Mouse (Mus musculus) ES-CJ7 (cell line): ENCODE measurements around the gene Vwce.

Experiments used
- DNase-seq: peaks from one replicate; pipeline ENCODE4 v3.0.0; 2011; ENCODE audit warnings: low read depth, low spot score

The Vwce gene

DNA sequence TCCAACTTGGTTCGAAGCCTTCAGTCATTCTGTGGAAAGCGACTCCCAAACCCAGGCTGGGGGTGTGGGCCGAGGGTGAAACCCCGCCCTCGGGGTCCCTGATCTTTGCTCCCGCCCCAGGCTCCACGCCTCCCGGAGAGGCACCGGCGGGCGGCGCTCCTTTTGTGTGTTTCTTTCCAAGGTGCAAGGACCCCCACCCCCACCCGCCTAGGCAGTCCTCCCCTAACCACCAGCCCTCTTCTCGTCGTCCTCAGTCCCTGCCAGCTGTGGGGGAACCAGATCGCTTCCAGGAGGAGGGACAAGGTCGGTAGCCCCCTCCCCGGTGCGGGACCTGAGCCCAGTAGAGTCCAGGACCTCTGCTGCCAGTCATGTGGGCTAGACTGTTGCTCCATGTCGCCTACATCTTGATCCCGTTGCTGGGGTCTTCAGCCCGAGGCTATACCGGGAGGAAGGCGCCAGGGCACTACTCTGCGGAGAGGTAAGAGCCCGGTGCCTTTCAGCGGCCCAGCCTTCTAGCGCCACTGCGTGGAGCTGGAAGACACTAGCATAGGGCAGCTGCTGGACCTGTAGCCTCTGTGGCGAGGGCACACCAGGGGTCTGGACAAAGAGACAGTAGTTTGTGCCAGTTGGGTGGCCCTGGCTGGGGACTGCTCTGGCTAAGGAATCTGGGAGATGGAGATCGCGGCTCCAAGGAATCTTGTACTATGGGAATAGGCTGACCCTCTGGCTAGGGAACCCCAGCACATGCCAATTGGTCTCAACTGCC lies at the start of gene Vwce:
Vwce (plus strand) TSS at position 108 of the 766 bp plus-strand sequence.
- peak; percentile 16 for DNase-seq

DNA sequence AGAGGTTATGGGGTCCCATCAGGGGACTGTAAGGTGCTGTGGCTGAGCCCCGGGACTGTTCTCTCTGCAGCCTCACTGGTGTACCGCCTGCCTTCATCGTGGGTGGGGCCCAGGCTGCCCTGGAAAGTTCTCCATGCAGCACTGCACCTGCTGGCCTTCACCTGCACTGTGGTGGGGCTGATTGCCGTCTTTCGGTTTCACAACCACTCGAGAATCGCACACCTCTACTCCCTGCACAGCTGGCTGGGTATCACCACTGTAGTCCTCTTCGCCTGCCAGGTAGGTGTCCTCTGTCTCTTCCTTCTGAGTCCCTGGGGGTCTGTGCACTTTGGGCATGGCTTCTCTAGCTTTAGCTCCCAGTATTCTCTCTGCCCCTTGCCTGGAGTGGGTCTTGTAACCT lies 48.9 kb upstream of the Vwce start:
- no peak for DNase-seq

DNA sequence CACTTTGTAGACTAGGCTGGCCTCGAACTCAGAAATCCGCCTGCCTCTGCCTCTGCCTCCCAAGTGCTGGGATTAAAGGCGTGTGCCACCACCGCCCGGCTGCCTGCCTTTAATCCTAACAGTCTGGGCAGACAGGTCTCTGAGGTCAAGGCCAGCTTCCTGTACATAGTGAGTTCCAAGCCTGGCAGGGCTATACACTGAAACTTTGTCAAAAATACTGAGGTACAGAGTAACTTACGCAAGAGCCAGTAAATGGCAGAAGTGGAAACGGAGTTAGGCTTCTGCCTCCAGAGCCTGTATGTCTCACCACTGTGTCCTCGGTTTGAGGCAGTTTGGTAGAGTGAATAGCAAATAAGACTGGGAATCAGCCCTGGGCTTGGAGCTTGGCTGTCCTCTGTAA lies 46.8 kb upstream of the Vwce start:
- DNase-seq: no peak

DNA sequence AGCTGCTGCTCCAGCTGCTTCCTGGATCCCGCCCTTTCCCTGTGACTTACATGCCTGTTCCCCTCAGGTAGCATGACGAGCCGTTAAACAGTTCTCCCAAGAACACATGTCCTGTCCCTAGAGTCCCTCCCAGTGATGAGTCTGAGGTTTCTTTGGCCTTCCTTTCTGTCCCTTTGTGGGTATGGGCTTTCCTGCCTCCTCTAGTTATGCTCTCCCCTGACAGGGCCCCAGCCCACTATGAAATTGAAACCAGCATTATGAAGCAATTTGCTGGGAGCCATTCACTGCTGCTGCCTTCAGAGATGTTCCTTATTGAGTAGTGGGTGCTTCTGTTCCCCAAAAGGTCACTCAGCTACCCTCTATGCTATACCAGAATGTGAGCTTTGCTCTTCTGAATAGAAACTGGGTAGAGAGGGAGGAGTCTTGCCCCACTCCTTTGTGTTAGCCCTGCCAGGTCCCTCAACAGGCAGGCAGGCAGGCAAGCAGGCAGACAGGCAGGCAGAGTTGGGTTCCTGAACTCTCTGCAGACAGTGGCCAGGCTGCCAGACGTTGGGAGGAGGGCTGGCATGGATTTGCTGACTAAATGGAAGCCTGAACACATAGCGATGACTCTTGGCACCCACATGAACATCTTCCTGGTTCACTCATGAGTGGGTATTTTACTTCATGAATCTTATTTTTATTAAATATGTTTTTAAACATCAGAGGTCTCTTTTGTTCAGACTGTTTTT lies 44.7 kb upstream of the Vwce start:
- no peak for DNase-seq

DNA sequence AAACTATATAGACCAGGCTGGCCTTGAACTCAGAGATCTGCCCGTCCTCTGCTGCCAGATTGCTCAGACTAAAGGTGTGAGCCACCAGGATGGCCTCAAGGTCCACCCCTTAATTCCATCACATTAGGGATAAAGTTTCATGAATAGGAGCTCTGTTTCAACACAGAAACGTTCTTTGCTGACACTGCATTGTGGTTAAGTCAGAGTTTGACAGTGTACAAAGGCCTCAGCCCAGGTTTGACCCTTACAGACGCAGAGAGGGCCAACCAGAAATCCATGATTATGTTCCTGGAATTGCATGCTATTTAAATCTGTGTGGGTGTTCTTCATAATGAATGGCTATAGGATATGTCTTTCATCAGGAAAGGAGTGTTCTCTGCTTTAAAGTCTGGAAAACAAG lies 43.7 kb upstream of the Vwce start:
- no peak for DNase-seq

DNA sequence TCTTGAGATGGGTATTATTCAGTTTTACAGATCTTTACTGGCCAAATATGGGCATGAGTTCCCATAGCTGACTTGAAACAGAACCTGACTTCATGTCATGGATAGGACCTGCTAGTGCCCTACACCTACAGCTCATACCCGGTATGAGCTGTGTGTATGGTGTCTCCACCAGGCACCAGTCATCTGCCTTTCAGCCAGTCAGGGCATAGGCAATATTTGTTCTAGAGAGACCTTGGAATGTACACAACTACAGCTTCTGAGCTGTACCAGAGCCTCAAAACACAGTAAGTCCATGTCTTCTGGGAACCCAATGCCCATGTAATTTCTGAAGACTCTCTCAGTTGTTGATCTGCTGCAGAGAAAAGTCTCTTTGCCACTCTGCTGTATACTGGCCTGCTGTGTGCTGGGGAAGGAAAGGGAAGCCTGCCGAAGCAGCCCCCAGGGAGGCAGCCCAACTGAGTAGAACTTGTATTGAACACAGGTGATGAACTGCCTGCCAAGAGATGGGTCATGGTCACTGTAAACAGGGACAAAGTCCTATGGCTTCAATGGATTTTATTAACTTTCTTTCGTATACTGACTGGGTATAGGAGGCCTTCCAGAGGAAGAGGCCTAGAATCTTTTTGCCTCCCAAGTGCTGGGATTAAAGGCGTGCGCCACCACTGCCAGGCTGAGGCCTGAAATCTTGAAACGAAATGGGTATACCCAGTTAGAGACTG lies 42.2 kb upstream of the Vwce start:
- DNase-seq: no peak

DNA sequence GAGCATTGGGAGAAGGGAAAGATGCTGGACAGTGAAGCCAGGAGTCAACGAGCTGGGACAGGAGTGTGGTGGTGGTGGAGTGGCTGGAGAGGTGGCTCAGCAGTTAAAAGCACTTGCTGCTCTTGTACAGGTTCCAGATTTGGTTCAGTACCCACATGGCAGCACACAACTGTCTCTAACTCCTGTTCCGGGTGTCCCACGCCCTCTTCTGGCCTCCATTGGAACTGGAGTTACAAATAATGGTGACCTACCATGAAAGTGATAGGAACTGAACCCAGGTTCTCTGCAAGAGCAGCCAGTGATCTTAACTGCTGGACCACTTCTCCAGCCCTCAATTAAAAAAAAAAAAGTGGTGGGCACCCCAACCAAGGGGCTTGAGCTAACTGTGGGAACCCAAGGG lies 35.8 kb upstream of the Vwce start:
- DNase-seq: peak; percentile 63

DNA sequence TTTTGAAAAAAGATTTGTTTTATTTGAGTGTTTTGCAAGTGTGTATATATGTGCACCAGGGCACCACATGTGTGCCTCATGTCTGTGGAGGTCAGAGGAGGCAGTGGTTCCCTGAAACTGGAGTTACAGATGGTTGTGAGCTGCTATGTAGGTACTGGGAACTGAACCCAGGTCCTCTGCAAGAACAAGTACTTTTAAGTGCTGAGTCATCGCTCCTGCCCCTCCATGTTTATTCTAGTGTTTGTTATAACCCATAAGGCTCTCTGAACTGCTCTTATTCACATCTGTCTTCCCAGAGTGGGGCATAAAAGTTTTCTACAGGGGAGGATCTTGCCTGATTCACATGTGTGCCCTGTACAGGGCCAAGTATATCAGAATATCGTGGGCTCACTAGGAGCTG lies 34.4 kb upstream of the Vwce start:
- no peak for DNase-seq

DNA sequence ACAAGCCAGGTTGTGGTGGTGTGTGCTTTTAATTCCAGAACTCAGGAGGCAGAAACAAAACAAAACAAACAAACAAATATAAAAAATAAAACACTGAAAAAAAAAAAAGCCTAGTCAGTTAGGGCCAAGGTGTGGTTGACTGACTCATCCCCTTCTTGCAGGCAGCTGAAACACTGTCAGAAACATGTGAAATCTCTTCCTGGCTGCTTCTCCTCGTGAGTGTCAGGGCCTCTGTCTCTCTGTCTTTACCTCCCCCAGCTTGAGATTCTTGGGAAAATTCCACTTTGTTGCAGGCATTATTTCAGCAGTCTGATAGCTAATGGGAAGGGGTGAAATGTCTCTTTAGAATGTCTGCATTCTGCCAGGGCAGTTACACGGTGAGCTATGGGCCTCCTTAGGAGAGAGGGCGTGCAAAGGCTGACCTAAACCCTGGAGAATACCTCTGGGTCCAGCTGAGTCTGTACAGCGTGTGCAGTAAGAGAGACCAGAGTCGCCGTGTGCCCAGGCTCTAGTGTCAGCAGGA lies 31.7 kb upstream of the Vwce start:
- no peak for DNase-seq

DNA sequence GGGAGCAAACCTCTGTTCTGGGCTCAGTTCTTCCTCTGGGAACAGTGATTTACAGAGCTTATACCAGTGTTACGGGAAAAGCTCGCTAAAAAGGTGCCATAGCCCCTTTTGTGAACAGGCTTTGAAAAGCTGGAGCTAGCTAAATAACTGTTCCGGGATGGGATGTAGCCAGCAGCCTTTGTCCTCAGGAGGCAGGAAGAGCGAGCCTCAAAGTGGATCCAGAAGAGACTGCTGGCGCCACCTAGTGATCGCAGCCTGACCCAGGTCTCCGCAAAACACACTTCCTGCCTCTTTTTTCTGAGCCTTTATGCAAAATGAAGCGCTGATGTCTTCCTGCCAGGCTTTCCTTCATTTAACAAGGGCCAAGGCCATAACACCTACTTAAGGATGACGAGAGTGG lies 31.2 kb upstream of the Vwce start:
- DNase-seq: peak; percentile 89

DNA sequence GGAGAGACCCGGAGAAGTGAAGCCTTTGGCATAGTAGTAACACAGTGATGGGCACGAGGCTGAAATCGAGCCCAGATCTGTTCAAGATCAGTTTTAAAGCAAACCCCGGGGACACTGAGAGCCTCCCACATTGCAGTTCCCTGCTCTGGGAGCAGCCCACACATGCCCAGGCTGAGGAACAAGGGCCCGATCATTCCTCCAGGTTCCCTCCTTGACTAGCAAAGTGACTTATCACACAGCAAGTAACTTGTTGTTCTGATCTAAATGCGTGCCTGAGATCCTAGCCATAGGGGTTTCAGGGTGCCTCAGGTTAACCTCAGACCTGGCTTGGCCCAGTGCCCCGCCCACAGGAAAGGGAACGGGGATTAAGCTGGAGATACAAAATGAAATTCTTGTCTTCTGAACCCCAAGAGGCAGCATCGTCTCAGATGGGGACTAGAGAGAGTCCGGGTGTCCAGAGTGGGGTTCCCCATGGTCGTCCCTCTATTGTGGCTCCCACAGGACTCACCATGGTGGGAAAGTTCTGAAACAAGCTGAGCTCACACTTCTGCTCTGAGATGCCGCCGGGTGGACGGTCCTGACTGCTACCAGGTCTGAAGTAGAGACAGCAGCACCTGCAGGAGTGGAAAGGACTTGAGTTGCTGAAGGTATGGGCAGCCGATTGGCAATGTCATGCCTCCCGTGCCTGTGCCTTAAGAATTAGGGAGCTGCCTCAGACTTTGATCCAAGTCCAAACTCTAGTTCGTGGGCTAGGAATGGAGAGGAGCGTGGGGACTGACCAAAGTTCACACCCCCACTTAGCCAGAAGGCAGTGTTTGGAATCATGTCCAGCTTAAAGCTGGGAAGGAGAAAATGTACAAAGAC lies 30.1 kb upstream of the Vwce start:
- no peak for DNase-seq

DNA sequence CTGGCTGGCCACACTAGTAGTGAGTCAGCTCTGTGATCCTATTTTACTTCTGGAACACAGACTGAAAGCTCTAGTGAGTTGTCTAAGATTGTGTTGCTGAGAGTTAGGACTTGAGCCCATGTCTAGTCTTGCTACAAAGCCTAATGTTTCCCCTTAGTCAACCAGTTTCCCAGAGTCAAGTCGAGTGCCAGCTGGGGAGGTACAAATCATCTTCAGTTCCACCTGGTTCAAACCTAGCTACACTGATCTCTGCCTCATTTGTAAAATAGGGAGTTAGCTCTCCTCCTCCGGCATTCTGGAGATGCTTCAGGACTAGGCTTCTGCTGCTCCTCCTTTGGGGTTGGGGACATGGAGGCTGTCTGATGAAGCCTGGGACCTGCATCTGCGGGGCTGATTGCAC lies 29.5 kb upstream of the Vwce start:
- DNase-seq: no peak

DNA sequence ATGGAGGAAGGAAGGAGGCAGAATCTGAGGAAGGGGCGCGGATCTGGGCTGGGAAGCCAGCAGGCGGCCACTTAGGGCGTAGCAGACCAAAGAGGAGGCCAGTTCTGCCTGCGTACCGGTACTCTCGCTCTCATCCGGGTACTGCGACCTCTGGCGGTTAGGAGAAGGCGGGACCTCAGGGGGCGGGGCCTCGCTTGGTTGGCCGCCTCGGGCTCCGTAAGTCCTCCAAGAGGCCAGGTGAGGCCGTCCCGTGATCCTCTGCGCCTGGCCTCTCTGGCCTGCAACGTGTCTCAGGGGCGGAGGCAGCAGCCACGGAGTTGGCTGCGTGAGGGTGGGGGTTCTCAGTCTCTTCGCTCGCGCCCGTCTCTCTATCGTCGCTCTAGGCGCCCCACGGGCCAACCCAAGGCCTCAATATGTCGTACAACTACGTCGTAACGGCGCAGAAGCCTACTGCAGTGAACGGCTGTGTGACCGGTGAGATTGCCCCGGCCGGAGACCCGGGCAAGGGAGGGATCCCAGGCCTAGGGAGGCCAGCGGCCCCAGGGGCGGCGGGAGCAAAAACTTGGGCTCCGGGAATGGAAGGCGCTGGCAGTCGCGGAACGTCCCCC lies 28.6 kb upstream of the Vwce start, which contains the start of the genes Ddb1 and Tkfc:
Ddb1 (plus strand) TSS at position 35 of the 608 bp plus-strand sequence.
Tkfc (minus strand) TSS at position 362 of the 608 bp plus-strand sequence.
- peak; percentile 98 for DNase-seq

DNA sequence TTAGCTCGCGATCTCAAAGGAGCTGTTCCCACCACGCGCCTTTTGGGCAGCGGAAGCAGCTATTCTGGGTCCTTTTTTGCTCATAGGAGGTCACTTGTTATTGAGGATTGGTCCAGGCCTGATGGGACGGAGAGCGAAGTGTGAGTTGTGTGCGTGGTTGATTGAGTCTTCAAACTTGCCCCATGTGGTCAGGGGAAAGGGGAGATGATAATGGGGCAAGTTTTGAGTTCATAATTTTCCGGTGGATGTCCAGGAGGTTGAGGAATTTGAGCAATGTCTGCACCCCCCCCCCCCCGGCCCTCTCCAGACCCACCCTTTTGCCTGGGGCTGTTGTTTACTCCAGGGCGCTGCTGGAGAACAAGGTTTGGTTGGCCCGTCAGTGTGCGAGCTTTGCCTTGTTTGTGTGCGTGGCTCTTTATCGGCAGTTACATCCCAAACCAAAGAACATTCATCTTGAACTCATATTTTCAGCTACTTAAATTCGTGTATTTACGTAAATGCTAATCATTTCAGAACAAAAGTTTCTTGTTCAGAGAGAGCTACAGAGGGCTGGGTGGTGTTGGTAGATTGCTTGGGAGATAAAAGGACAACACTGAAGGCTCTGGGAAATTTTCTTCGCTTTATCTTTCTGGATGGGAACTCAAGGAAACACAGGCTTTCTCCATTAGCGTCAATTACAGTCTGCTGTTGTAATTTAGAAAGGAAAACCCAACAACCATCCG lies 28.0 kb upstream of the Vwce start:
- peak; percentile 58 for DNase-seq

DNA sequence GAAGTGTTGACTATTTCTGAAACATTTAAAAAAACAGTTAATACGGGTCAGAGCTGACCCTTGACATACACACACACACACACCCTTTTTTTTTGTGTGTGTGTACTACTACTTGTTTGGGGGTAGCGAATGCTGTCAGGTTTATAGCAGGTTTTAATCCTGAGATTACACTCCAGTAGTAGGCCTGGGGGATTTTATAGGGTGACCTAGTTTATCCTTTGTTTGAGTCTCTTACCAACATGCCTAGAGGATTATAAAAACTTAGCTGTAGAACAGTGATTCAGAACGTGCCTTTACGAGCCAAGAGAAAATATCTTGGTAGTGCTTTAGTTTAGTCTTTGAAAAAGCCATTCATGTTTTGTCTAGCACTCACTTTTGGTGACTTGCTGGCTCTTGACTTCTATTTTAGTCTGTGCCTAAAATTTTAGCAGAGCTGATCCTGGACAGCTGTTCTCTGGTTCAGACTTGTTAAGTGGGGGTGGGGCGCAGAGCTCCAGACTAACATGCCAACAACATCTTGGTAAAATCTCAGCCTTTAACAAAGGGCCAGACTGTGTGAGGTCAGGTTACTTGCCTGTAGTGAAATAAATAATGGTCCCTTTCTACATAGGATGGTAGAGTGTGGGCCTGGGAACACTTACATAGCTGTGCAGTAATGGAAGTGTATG lies 25.3 kb upstream of the Vwce start:
- DNase-seq: no peak

DNA sequence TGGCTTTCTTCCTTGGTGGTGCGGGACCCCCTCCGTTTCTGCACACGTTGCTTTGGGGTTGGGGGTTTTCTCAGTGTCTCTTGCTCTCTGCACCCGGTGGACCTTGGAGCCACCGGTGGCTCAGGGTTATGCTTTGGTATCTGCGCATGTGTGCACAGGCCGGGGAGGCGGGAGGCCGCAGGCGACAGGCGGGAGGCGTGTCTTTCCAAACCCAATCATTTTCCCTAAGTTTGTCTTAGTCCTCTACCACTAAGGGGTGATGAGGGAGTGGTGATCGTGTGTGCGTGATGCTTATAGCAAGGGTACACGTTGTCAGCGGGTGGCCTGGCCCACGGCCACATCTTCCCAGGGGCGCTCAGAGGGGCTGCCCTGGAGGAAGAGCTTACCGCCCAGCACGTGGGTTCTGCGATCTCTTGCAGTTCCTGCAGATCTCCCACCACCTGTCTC lies 882 bp downstream of the Vwce start:
- DNase-seq: peak; percentile 46

DNA sequence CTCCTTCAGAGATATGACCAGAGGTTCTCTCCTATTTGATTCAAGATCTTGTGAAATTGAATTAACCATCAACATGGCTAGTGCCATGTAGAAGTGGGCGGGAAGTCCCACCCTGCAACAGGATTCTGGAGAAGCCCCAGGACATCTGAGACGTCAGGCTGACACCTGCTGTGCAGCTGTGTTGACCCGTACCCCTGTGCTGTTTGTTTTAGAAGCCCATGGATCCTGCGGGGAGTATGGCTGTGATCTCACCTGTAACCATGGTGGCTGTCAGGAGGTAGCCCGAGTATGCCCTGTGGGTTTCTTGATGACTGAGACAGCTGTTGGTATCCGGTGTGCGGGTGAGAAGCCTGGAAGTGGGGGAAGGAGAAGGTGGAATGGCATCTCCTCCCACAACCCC lies 3.8 kb downstream of the Vwce start:
- DNase-seq: no peak

DNA sequence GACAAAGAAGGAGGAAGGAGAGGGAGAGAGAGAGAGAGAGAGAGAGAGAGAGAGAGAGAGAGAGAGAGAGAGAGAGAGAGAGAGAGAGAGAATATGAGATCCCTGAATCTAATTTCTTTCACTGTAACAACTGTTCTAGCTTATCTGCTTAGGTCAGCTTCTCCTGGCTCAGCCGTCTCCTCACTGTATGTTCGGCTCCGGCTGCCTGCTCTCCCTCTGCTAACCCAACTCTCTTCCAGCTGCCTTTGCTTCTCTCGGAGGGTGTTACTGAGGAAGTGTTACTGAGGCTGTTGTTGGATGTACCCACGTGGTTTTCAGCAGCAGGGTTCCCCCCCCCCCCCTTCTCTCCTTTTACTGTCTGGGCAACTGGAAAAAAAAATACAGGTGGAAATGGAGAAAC lies 6.1 kb downstream of the Vwce start:
- no peak for DNase-seq

DNA sequence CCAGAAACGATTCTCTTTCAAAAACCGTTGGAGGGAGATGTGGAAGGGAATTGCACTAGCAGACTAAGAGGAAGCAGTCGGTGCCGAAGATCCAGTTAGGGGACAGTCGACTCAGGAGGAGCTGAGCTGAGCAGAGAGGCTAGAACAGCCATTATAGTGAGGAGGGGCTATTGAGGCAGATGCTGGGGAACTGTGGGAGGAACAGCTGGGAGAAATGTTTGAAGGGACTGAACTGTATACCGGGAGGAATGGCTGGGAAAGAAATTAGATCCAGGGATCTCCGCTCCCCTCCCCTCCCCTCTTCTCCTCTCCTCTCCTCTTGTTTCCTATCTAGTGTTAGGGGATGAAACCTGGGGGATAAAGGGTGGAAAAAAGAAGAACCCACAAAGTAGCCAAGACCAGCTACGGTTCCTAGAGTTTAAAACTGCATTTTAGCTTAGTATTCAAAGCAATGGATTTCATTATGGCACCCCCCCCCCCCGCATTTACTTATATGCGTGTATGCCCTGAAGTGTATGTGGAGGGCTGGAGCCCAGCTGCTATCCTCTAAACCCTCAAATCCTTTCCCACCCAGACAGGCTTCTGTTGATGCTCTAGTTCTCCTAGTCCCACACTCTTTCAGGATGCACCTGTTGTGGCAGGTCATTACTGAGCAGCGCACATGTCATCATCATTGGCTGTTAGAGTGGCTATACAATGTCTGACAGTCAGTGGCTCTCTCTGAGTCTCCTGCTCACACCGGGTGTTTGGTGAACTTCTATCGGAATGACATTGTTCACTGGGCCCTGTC lies 6.8 kb downstream of the Vwce start:
- no peak for DNase-seq
